ENCODE assay signal across 8 mouse cellular contexts in the genomic region with DNA sequence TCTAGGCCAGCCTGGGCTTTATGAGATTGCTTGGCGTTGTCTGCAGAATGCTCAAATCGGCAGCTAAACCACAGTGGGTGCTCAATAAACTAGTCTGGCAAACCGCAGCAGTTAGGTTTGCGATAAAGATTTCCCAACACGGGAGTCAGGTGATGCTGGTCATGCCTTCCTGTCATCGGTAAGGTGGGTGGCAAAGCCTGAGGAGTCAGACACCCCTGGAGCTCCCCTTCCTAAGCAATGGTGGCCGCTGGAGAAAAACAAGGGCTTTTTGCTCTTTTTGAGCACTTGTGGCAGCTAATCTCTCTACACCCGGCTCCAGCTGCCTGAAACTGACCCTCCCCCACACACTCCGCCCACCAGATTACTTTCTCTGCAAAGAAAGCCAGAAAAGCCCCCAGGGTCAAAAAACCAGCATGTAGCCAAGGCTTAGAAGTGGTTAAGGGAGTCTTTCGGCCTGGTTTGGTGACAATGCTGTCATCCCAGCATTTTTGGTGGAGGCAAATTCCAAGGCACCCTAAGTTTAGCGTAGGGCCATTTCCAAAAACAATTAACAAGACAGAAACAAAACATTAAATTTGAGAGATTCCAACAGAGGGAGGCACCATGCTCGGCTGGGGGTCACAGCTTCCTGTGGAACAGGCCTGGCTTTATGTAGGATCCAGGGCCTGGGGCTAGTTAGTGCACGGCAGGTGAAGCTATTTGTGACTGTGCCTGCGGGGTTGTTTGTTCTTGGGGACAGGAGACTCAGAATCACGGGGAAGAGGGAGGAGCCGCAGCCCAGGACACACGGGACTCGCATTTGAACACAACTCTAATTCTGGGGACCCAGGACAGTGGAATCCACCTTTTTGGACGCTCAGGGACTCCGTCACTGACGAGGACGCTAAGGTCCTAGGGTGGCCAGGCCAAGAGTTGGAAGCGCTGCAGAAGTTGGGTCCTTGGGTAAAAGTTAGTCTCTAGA. TPM values are rescaled to one million over a fixed set of nuclear protein-coding genes. Genes with fewer than 3 reads are reported as not detected.
A peak's percentile ranks its signal among the peaks of the same experiment; 100 is the strongest.
DNase-seq lines count a peak whose midpoint lies in the region; ATAC-seq and TF ChIP-seq lines count a peak whose summit lies in the region.

No protein-coding gene starts in this region.

- peak overlapping the region; percentile 66 for H3K4me3 ChIP-seq in erythroblast, embryonic 14.5 days (replicated peaks)
- H3K4me3 ChIP-seq in intestine, postnatal 0 days (ENCODE audit: low read depth, low read length) = peak overlapping the region; percentile 58
- H3K4me3 ChIP-seq in lung, postnatal 0 days (ENCODE audit: low read depth, low read length) = peak overlapping the region; percentile 54

- H3K4me2 ChIP-seq in intestine, postnatal 0 days (replicated peaks; ENCODE audit: low read depth) = peak overlapping the region; percentile 72
- peak overlapping the region; percentile 73 for H3K4me2 ChIP-seq in lung, postnatal 0 days (replicated peaks; ENCODE audit: low read depth, low read length)

- peaks cover 74% of the 10 kb centered on the region for H3K4me1 ChIP-seq in erythroblast, embryonic 14.5 days (ENCODE audit: control insufficient read depth)
- no peaks in the 10 kb centered on the region for H3K4me1 ChIP-seq in intestine, postnatal 0 days (replicated peaks; ENCODE audit: control insufficient read depth, insufficient read depth, low read length)
- peaks cover 8% of the 10 kb centered on the region; the same call in 1 of the 2 replicates for H3K4me1 ChIP-seq in lung, postnatal 0 days (ENCODE audit: insufficient read depth, low read depth, low read length)

- no peaks in the 10 kb centered on the region for H3K27me3 ChIP-seq in erythroblast, embryonic 14.5 days (ENCODE audit: control insufficient read depth)
- no peaks in the 10 kb centered on the region for H3K27me3 ChIP-seq in intestine, postnatal 0 days (replicated peaks; ENCODE audit: control insufficient read depth, insufficient read depth, low read length)
- H3K27me3 ChIP-seq in lung, postnatal 0 days (replicated peaks; ENCODE audit: insufficient read depth, low read length) = no peaks in the 10 kb centered on the region

- DNase-seq in adrenal gland, postnatal 36 days = peak; percentile 64 to 74
- peak; percentile 75 for DNase-seq in lung, postnatal 0 days (ENCODE audit: low spot score)
- DNase-seq in retina, postnatal 1 day = peak; percentile 68
- no peak for DNase-seq in left cerebral cortex, adult 18-20 months (ENCODE audit: low spot score in 2 of 2)

- ATAC-seq in erythroblast, adult 5-6 weeks (replicated peaks; ENCODE audit: low FRiP score, poor library complexity, severe bottlenecking) = no peak
- ATAC-seq in granulocyte monocyte progenitor cell, adult 5-6 weeks (replicated peaks; ENCODE audit: poor library complexity, severe bottlenecking) = peak; percentile 37
- ATAC-seq in intestine, postnatal 0 days = peak; percentile 22
- peak; percentile 21 for ATAC-seq in lung, postnatal 0 days

- peaks cover 25% of the 10 kb centered on the region for H3K36me3 ChIP-seq in erythroblast, embryonic 14.5 days (ENCODE audit: control insufficient read depth)
- H3K36me3 ChIP-seq in intestine, postnatal 0 days (ENCODE audit: control insufficient read depth, insufficient read depth) = peaks cover 20% of the 10 kb centered on the region
- peaks cover 14% of the 10 kb centered on the region; the same call in 1 of the 2 replicates for H3K36me3 ChIP-seq in lung, postnatal 0 days (ENCODE audit: insufficient read depth, low read length)

- peak overlapping the region; percentile 82 for H3K9ac ChIP-seq in intestine, postnatal 0 days (ENCODE audit: low read depth, low read length)
- peak overlapping the region; percentile 63 for H3K9ac ChIP-seq in lung, postnatal 0 days (replicated peaks; ENCODE audit: low read depth)

- TF ChIP-seq EP300 in lung, postnatal 0 days (IDR thresholded peaks at IDR 0.05) = no peak

- H3K9me3 ChIP-seq in erythroblast, embryonic 14.5 days (ENCODE audit: control insufficient read depth, low read length) = no peaks in the 10 kb centered on the region
- no peaks in the 10 kb centered on the region for H3K9me3 ChIP-seq in intestine, postnatal 0 days (ENCODE audit: control insufficient read depth)
- H3K9me3 ChIP-seq in lung, postnatal 0 days (ENCODE audit: low read length) = no peaks in the 10 kb centered on the region

- 5% methylated on average over 23 of the region's 23 CpGs for WGBS in intestine, postnatal 0 days
- WGBS in lung, postnatal 0 days = 4% methylated on average over 23 of the region's 23 CpGs

- peak overlapping the region; percentile 95 for H3K27ac ChIP-seq in intestine, postnatal 0 days (ENCODE audit: low read depth, low read length)
- peak overlapping the region; percentile 95 for H3K27ac ChIP-seq in lung, postnatal 0 days (ENCODE audit: low read length)

- TF ChIP-seq CTCF in intestine, postnatal 0 days (IDR thresholded peaks at IDR 0.05; ENCODE audit: low read depth) = no peak
- TF ChIP-seq CTCF in lung, postnatal 0 days (IDR thresholded peaks at IDR 0.05) = 0 out of 2 replicates have a peak, but pooled peaks have one; percentile 2

RNA-seq across cellular contexts. Expression of a gene that starts 3.0 kb away (rescaled TPM):
- 0.86 and 1.3 TPM in 2 replicates for polyA plus RNA-seq in erythroblast, embryonic 14.5 days (2012)
- 3.1 and 4.0 TPM in 2 replicates for total RNA-seq in erythroblast, adult 5-6 weeks (2015; ENCODE audit: low replicate concordance)
- total RNA-seq in erythroblast, adult 5-6 weeks (2017; ENCODE audit: low replicate concordance) = 5.4 and 5.9 TPM in 2 replicates
- total RNA-seq in adrenal gland, postnatal 36 days (2021) = 100 to 1,000 TPM in 1 of 2 experiments, 10 to 100 TPM in 1; 51.4 to 106 TPM
- total RNA-seq in granulocyte monocyte progenitor cell, adult 5-6 weeks (2014; fragmentation: Nextera tagmentation) = 17.0 and 19.3 TPM in 2 replicates
- total RNA-seq in granulocyte monocyte progenitor cell, adult 5-6 weeks (2017) = 29.0 and 29.2 TPM in 2 replicates
- polyA plus RNA-seq in intestine, postnatal 0 days (2015; fragmentation: Nextera tagmentation; extraction: Ambion mirVana) = 521 and 545 TPM in 2 replicates
- polyA plus RNA-seq in lung, postnatal 0 days (2015; fragmentation: Nextera tagmentation; extraction: Ambion mirVana) = 95.3 and 99.3 TPM in 2 replicates
- 10 to 100 TPM; 11.9 to 15.1 TPM for total RNA-seq in left cerebral cortex, adult 18-20 months (2021)

RNA-seq across cellular contexts. Expression of a gene that starts 10.4 kb away (rescaled TPM):
- polyA plus RNA-seq in erythroblast, embryonic 14.5 days (2012) = not detected in 2 replicates
- not detected in 2 replicates for total RNA-seq in erythroblast, adult 5-6 weeks (2015; ENCODE audit: low replicate concordance)
- total RNA-seq in erythroblast, adult 5-6 weeks (2017; ENCODE audit: low replicate concordance) = not detected in 2 replicates
- not detected for total RNA-seq in adrenal gland, postnatal 36 days (2021)
- total RNA-seq in granulocyte monocyte progenitor cell, adult 5-6 weeks (2014; fragmentation: Nextera tagmentation) = not detected in 2 replicates
- total RNA-seq in granulocyte monocyte progenitor cell, adult 5-6 weeks (2017) = not detected in 2 replicates
- polyA plus RNA-seq in intestine, postnatal 0 days (2015; fragmentation: Nextera tagmentation; extraction: Ambion mirVana) = not detected in 2 replicates
- not detected in 2 replicates for polyA plus RNA-seq in lung, postnatal 0 days (2015; fragmentation: Nextera tagmentation; extraction: Ambion mirVana)
- total RNA-seq in left cerebral cortex, adult 18-20 months (2021) = not detected

RNA-seq across cellular contexts. Expression of a gene that starts 13.1 kb away (rescaled TPM):
- 0.90 and 0.96 TPM in 2 replicates for polyA plus RNA-seq in erythroblast, embryonic 14.5 days (2012)
- 2.5 and 5.0 TPM in 2 replicates for total RNA-seq in erythroblast, adult 5-6 weeks (2015; ENCODE audit: low replicate concordance)
- total RNA-seq in erythroblast, adult 5-6 weeks (2017; ENCODE audit: low replicate concordance) = 1.3 and 2.8 TPM in 2 replicates
- 10 to 100 TPM; 21.1 to 23.1 TPM for total RNA-seq in adrenal gland, postnatal 36 days (2021)
- total RNA-seq in granulocyte monocyte progenitor cell, adult 5-6 weeks (2014; fragmentation: Nextera tagmentation) = 8.2 and 14.5 TPM in 2 replicates
- total RNA-seq in granulocyte monocyte progenitor cell, adult 5-6 weeks (2017) = 2.7 and 6.1 TPM in 2 replicates
- 15.8 and 16.0 TPM in 2 replicates for polyA plus RNA-seq in intestine, postnatal 0 days (2015; fragmentation: Nextera tagmentation; extraction: Ambion mirVana)
- 3.5 and 4.1 TPM in 2 replicates for polyA plus RNA-seq in lung, postnatal 0 days (2015; fragmentation: Nextera tagmentation; extraction: Ambion mirVana)
- total RNA-seq in left cerebral cortex, adult 18-20 months (2021) = 1 to 10 TPM; 5.2 to 7.6 TPM

RNA-seq across cellular contexts. Expression of a gene that starts 13.5 kb away (rescaled TPM):
- polyA plus RNA-seq in erythroblast, embryonic 14.5 days (2012) = 30.4 and 30.5 TPM in 2 replicates
- 34.4 and 53.7 TPM in 2 replicates for total RNA-seq in erythroblast, adult 5-6 weeks (2015; ENCODE audit: low replicate concordance)
- total RNA-seq in erythroblast, adult 5-6 weeks (2017; ENCODE audit: low replicate concordance) = 66.2 and 103 TPM in 2 replicates
- total RNA-seq in adrenal gland, postnatal 36 days (2021) = 1 to 10 TPM; 5.9 to 9.4 TPM
- total RNA-seq in granulocyte monocyte progenitor cell, adult 5-6 weeks (2014; fragmentation: Nextera tagmentation) = 149 and 159 TPM in 2 replicates
- total RNA-seq in granulocyte monocyte progenitor cell, adult 5-6 weeks (2017) = 168 and 171 TPM in 2 replicates
- 22.5 and 23.5 TPM in 2 replicates for polyA plus RNA-seq in intestine, postnatal 0 days (2015; fragmentation: Nextera tagmentation; extraction: Ambion mirVana)
- 7.0 and 8.4 TPM in 2 replicates for polyA plus RNA-seq in lung, postnatal 0 days (2015; fragmentation: Nextera tagmentation; extraction: Ambion mirVana)
- total RNA-seq in left cerebral cortex, adult 18-20 months (2021) = 1 to 10 TPM in 1 of 2 experiments, under 1 TPM in 1; 0.35 to 1.1 TPM

RNA-seq across cellular contexts. Expression of a gene that starts 33.0 kb away (rescaled TPM):
- polyA plus RNA-seq in erythroblast, embryonic 14.5 days (2012) = 0.64 and 0.80 TPM in 2 replicates
- 2.7 TPM in 2 replicates for total RNA-seq in erythroblast, adult 5-6 weeks (2015; ENCODE audit: low replicate concordance)
- 4.9 and 5.3 TPM in 2 replicates for total RNA-seq in erythroblast, adult 5-6 weeks (2017; ENCODE audit: low replicate concordance)
- total RNA-seq in adrenal gland, postnatal 36 days (2021) = 10 to 100 TPM; 28.7 to 30.8 TPM
- 16.8 and 17.3 TPM in 2 replicates for total RNA-seq in granulocyte monocyte progenitor cell, adult 5-6 weeks (2014; fragmentation: Nextera tagmentation)
- total RNA-seq in granulocyte monocyte progenitor cell, adult 5-6 weeks (2017) = 25.6 and 26.5 TPM in 2 replicates
- 7.0 and 8.0 TPM in 2 replicates for polyA plus RNA-seq in intestine, postnatal 0 days (2015; fragmentation: Nextera tagmentation; extraction: Ambion mirVana)
- 8.2 and 8.4 TPM in 2 replicates for polyA plus RNA-seq in lung, postnatal 0 days (2015; fragmentation: Nextera tagmentation; extraction: Ambion mirVana)
- total RNA-seq in left cerebral cortex, adult 18-20 months (2021) = 10 to 100 TPM; 29.9 to 31.9 TPM

Comparison
In these comparisons a context has a peak if more than half of its experiments do, and no peak if none do; other contexts are left out.
1. DNase-seq: peak in adrenal gland, postnatal 36 days (2 of 2), lung, postnatal 0 days (single experiment) and retina, postnatal 1 day (single experiment); none in left cerebral cortex, adult 18-20 months (0 of 2).
2. Peak in every context shown above with its lines, with median percentiles within 50 percentile points of each other: H3K4me3 ChIP-seq.